Mouse (Mus musculus): ENCODE results near the gene Csnk2a2.

- TF ChIP-seq E2F4 (IDR thresholded peaks at IDR 0.05; ENCODE audit: insufficient read depth) (no peak), POLR2A (IDR thresholded peaks at IDR 0.05; ENCODE audit: insufficient read length, low read depth) (no peak), MAX (IDR thresholded peaks at IDR 0.05; ENCODE audit: low read depth) (no peak), TCF12 (IDR thresholded peaks at IDR 0.05; ENCODE audit: insufficient read depth, poor library complexity, severe bottlenecking) (no peak)
These were observed 92.6 kb downstream of the Csnk2a2 start for GRCm38 (mm10) chr8:95397201-95397600.

Data from myocyte (in vitro differentiated cells).